Mouse (Mus musculus): ENCODE results near the gene Rbx1.

DNA sequence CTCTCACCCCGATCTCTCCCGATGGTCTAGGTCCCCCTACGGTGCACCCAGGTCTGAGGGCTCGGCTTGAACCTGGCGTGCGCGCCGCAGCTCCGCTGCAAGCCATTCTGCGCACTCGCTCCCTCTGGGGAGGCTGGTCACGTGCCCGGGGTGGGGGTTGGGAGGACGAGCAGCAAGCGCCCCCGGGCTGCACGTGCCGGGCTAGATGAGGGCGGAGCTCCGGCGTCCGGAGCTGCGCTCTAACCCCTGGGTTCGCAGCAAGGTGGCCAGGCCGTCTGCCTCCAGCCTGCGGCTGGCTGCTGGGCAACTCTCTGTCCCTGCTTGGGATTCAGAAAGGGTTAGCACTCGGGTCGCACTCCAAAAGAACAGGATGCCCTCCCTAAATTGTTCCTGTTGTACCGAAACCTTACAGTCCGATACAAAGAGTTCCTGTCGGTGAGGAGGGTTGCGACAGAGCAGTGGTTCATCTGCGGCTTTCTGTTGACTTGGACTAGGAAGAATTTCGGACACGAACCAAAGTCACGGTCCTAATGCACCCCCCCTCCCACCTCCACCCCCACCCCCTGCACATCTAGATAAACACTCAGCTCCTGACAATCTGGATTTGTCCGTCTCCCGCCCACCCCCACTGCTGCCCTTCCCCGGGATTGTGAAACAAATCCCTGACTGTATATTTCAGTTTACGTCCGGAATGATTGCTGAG is 57.2 kb downstream of the Rbx1 start:
- no peak for TF ChIP-seq MYOD1 (IDR thresholded peaks at IDR 0.05; ENCODE audit: control insufficient read depth in 1 of 3, insufficient read length in 2 of 3, low read depth in 2 of 3)
- TF ChIP-seq MAX (IDR thresholded peaks at IDR 0.05; ENCODE audit: low read depth) = peak; percentile 58
- TF ChIP-seq POLR2A (IDR thresholded peaks at IDR 0.05; ENCODE audit: insufficient read length, low read depth) = peak; percentile 64
- TF ChIP-seq TCF12 (IDR thresholded peaks at IDR 0.05; ENCODE audit: insufficient read depth, poor library complexity, severe bottlenecking) = no peak

Data from myocyte (in vitro differentiated cells).